Mouse (Mus musculus): ENCODE data around the gene Hmces. TPM values are rescaled to one million over a fixed set of nuclear protein-coding genes. Genes with fewer than 3 reads are reported as not detected.
"Not testable (repeated sequence)": the region's sequence is repeated elsewhere in the genome, so short reads cannot be mapped to it uniquely, and the experiment has no call there.

Hmces gene
- total RNA-seq, 2 experiments from 2014 or later: 6.1 to 7.5 TPM

- peak; percentile 43 for DNase-seq (ENCODE audit: low spot score)
Measured at GRCm38 (mm10) chr6:87914326-87915102, 779 bp downstream of the Hmces start.

GRCm38 (mm10) chr6:87915939-87916338, 2.2 kb downstream of the Hmces start:
- DNase-seq (ENCODE audit: low spot score): no peak

GRCm38 (mm10) chr6:87921201-87921600, 7.5 kb downstream of the Hmces start:
- DNase-seq (ENCODE audit: low spot score): no peak

- no peak for DNase-seq (ENCODE audit: low spot score)
Measured at GRCm38 (mm10) chr6:87923624-87924023, 9.9 kb downstream of the Hmces start.

- peak; percentile 54 for DNase-seq (ENCODE audit: low spot score)
Measured at GRCm38 (mm10) chr6:87935037-87935436, 21.3 kb downstream of the Hmces start.

- DNase-seq (ENCODE audit: low spot score): no peak
Measured at GRCm38 (mm10) chr6:87937178-87937788, 23.5 kb downstream of the Hmces start.

GRCm38 (mm10) chr6:87938941-87939340, 25.2 kb downstream of the Hmces start:
- DNase-seq (ENCODE audit: low spot score): no peak

- DNase-seq (ENCODE audit: low spot score): no peak
Measured at GRCm38 (mm10) chr6:87942179-87942578, 28.4 kb downstream of the Hmces start.

GRCm38 (mm10) chr6:87962457-87962856, 48.7 kb downstream of the Hmces start:
- DNase-seq (ENCODE audit: low spot score): not testable (repeated sequence)

GRCm38 (mm10) chr6:87970041-87970440, 56.3 kb downstream of the Hmces start:
- no peak for DNase-seq (ENCODE audit: low spot score)

GRCm38 (mm10) chr6:87979728-87980127, 66.0 kb downstream of the Hmces start:
- DNase-seq (ENCODE audit: low spot score): no peak

- DNase-seq (ENCODE audit: low spot score): no peak
Measured at GRCm38 (mm10) chr6:87980374-87981029, 66.8 kb downstream of the Hmces start.

GRCm38 (mm10) chr6:87981030-87981485, 67.3 kb downstream of the Hmces start:
- no peak for DNase-seq (ENCODE audit: low spot score)

- DNase-seq (ENCODE audit: low spot score): peak; percentile 32
Measured at GRCm38 (mm10) chr6:87981547-87982256, 68.0 kb downstream of the Hmces start, which contains the start of gene H1fx. Gene H1fx (minus strand): TSS chr6:87981637.

- DNase-seq (ENCODE audit: low spot score): no peak
Measured at GRCm38 (mm10) chr6:87982506-87982905, 68.8 kb downstream of the Hmces start.

Small RNA genes within 50 kb of the gene (microRNA-seq; reads per million reads assigned to microRNA genes)
- gene Gm47286: not detected

Other genes starting within 250 kb of the Hmces start
- gene Aplf, start 241.7 kb upstream of the Hmces start, total RNA-seq (2021): 1 to 10 TPM; 2.7 to 3.2 TPM
- under 1 TPM; 0.66 to 0.74 TPM for gene Efcc1, start 183.1 kb upstream of the Hmces start, total RNA-seq (2021)
- gene Gp9, start 135.9 kb upstream of the Hmces start, total RNA-seq (2021): not detected
- gene Rab43, start 101.8 kb upstream of the Hmces start, total RNA-seq (2021): 1 to 10 TPM; 3.2 to 5.9 TPM
- gene Gm45140, start 78.1 kb upstream of the Hmces start, total RNA-seq (2021): under 1 TPM in 1 of 2 experiments, not detected in 1; 0.59 TPM
- gene Isy1, start 75.1 kb upstream of the Hmces start, total RNA-seq (2021): 10 to 100 TPM; 19.5 to 22.6 TPM
- 100 to 1,000 TPM; 462 to 552 TPM for gene Cnbp, start 62.8 kb upstream of the Hmces start, total RNA-seq (2021)
- 10 to 100 TPM; 27.9 to 28.9 TPM for gene Copg1, start 26.1 kb upstream of the Hmces start, total RNA-seq (2021)
- gene H1fx, start 67.7 kb downstream of the Hmces start, total RNA-seq (2021): under 1 TPM; 0.62 TPM
- gene Rab7, start 131.3 kb downstream of the Hmces start, total RNA-seq (2021): 100 to 1,000 TPM; 263 to 266 TPM
- gene Rpn1, start 170.5 kb downstream of the Hmces start, total RNA-seq (2021): 10 to 100 TPM; 79.2 to 85.8 TPM

Data from gastrocnemius, adult 18-20 months (tissue).